Mouse (Mus musculus) frontal cortex, postnatal 25 days (tissue): ENCODE results near the gene Btbd18.
"Not testable (repeated sequence)": the region's sequence is repeated elsewhere in the genome, so short reads cannot be mapped to it uniquely, and the experiment has no call there.

Experiments used
- DNase-seq, 2 experiments: peaks; one replicate each; pipeline ENCODE4 v3.0.0; 2022; ENCODE audit warnings: low spot score in 2 of 2

Btbd18 gene

GRCm38 (mm10) chr2:84647051-84647568 lies 11.8 kb upstream of the Btbd18 start:
- no peak for DNase-seq

DNA sequence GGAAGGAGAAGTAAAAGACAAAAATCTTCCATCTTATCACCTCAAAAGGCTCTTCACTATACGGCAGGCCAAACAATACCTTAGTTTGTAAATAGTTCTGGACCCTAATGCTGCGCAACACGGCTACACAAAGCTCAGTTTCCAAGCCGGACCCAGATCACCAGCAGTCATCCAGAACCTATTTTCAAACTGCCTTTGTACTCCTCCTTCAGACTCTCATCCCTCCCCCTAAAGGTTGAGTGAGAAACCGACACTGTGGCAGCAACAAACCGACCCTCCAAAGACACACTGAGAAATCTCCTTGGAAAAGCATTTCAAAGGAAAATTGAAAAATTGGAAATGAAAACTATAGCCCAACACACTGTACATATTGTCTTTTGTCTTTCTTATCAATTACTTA lies 10.5 kb upstream of the Btbd18 start:
- no peak for DNase-seq

DNA sequence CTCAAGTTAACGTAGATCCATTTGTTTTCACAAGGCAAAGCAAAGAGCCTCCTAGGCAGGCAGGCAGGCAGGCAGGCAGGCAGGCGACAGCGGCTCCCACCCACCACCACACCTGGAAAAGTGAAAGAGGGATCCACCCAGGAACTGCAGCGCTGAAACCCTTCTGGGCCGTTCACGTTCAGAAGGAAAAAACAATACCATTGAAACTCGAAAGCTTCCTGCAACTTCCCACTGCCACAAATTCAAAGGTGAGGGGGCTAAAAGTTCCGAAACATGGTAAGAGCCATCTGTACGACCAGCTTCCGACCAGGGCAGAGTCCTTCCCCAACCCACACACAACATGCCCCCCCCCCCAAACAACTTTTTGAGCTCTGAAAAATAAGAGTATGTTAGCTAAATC lies 9.2 kb upstream of the Btbd18 start:
- DNase-seq: no peak

DNA sequence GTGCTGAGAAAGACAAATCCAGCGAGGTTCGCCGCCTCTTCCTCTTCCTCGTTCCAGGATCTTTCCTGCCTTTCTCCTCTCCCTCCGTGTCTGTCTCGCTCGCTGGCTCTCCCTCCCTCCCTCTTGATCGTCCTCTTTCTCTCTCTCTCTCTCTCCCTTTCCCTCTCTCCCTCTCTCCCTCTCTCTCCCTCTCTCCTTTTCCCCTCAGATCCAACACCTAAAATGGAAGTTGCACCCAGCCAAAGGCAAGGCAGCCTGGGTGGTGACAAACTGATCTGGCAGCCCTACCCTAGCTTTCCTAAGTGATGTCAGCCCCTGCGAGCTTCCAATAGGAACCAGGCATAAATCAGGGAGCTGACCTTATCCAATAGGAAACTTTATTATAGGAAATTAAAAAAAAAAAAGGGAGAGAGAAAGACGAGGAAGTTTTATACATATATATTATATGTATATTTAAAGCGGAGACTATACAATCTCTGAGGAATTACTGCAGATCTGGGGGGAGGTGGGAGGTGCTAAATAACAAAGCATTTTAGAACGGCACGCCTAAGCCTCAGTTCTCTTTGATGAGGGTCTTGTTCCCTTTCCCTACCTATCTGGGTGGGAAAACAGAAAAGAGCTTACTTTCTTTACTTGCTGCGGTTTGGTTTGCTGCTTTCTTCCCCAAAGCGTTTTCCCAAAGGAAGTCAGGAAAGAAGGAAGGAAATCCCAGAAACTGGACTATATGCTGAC lies 8.2 kb upstream of the Btbd18 start, which contains the start of gene Ctnnd1:
Gene Ctnnd1 (minus strand): TSS at position 302 of the 732 bp plus-strand sequence.
- peak; percentile 61 to 78 for DNase-seq

DNA sequence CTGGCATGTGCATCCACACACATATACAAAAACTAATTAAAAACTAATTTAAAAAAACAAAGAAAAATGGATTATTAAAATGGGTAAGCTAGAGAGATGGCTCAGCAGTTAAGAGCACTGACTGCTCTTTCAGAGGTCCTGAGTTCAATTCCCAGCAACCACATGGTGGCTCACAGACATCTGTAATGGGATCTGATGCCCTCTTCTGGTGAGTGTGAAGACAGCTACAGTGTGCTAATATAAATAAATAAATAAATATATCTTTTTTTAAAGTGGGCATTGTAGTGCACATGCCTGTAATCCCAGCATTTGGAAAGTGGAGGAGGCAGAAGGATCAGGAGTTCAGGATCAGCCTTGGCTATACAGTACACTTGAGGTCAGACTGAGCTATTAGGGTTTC lies 5.5 kb upstream of the Btbd18 start:
- DNase-seq: no peak

DNA sequence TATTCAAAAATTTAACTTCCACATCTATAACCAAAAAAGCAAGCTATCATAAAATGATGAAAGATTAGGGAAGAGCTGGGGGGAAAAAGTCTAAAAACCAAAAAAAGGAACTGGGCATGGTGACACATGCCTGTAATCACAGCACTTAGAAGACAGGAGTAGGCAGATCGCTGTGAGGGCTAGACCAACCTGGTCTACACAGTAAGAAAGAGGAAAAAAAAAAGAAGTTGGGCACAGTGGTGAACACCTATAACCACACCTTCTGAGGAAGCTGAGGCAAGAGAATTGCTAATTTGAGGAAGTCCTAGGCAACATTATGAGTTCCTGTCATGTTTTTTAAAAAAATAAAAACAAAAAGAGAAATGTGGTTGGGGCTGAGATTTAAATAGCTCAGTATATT lies 3.0 kb upstream of the Btbd18 start:
- DNase-seq: no peak

GRCm38 (mm10) chr2:84660253-84660652 lies 1.4 kb downstream of the Btbd18 start:
- no peak for DNase-seq

DNA sequence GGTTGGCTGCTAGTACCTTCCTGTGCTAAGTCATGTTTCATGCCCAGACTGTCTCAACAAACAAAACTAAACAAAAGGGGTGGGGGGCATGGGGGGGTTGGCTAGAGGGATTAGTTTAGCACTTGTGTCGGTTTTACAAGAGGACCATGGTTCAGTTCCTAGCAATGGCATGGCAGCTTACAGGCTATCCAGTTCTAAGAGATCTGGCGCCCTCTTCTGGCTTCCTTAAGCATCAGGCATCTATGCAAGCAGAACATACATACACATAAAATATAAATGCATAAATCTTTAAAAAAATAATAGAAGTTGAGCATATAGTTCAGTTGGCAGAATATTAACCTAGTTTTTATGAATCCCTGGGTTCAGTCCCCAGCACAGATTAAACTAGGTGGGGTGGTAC lies 4.0 kb downstream of the Btbd18 start:
- no peak for DNase-seq

DNA sequence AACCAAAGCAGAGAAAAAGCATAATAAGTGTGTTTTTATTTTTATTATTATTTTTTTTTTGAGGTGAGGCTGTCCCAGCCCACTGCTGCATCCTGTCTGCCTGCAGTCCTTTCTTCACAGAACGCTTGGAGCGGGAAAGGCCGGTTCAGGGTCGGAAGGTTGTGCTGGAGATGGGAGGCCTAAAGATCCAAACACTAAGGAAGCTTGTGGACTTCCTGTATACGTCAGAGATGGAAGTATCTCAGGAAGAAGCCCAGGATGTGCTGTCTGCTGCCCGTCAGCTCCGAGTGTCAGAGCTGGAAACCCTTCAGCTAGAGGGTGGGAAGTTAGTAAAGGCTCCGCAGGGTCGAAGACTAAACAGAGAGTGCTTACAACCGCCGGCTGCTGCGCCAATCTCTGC lies 7.2 kb downstream of the Btbd18 start:
- DNase-seq: no peak

- DNase-seq: peak in 1 of 2 experiments; percentile 24
These were observed 11.1 kb downstream of the Btbd18 start for GRCm38 (mm10) chr2:84669828-84670568.

DNA sequence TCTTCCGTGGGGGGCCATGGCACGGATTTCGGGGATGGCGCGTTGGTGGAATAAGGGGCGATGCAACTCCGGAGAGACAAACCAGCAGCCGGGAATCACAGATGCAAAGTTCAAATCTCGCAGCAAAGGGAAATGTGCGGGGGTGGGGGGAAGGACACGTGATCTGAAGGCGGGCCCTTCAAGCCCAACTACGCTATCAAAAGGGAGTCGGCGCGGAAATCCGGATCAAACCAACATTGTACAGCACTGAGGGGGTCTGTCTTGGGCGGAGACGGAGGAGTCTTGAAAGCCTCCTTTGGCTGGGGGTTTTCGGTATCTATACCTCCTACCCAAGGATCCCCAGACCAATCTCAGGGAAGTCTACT lies 11.7 kb downstream of the Btbd18 start, which contains the start of gene Selenoh:
Gene Selenoh (minus strand): TSS at position 202 of the 365 bp plus-strand sequence.
- peak; percentile 68 to 83 for DNase-seq

GRCm38 (mm10) chr2:84671535-84671934 lies 12.7 kb downstream of the Btbd18 start:
- not testable (repeated sequence) for DNase-seq

DNA sequence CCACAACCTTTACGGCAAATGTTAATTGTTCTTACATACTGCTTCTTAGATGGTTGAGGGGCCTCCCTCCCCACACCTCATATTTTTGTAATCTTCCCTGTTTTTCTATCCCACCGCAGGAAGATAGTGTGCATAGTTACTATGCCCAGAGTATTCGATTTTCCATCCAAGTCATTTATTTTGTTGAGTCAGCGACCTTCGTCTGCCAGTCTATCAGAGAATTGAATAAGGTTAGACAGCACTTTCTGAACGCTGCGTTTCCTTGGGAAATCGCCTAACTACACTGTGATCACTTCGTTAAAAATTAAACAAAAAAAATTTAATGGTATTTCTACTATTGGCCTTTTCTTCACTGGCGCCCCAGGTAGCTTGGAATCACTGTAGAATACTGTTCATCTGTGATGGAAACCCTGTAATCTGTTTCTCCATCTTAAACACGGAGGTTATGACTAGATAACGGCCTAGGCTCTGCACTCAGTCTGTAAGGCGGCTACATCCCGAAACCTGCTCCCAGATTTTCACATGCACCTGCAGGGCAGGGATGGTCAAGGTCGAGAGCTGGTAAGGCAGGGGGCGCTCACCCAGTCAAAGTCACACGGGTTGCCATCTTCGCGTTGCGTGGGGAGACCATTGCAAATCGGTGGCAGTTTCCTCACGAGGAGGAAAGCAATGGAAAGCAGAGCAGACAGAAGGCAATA lies 18.5 kb downstream of the Btbd18 start:
- DNase-seq: no peak

DNA sequence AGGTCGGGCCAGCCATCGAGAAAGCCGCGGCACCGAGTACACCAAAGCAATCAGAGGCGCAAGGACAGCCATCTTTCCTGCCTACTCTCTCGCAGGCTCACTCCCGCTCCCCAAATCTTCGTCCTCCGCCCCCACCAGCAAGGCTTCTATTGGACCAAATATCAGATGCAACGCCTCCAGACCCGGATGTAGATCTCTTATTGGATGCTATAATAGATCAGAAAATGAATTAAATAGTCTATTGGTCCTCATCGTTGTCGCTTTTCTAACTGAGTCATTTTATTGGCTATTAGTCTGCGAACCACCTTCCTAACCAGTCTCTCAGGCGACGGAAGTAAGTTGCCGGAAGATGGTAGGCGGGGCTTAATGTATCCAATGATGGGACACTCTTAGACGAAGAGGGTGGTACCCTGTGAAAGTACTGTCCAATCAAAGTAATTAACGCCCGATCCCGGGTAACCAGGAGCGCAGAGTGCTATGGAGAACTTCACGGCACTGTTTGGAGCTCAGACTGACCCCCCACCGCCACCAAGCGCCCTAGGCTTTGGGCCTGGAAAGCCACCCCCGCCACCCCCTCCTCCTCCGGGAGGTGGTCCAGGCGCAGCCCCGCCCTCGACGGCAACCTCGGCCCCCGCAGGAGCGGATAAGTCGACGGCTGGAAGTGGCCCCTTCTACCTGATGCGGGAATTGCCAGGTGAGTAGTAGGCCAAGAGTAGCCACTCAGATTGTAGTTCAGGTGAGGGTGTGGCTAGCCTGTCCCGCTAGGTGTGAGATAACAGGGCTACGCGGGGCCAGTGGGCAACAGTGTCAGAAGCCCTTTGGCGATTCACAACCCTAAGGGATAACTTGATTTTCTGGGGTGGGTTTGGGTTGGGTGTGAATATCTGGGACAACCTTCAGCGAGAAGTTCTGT lies 19.3 kb downstream of the Btbd18 start, which contains the start of the genes Gm28635 and Med19:
Gene Gm28635 (minus strand): TSS at position 74 of the 913 bp plus-strand sequence.
Gene Med19 (plus strand): TSS at position 435 of the 913 bp plus-strand sequence.
- DNase-seq: peak; percentile 72 to 88

GRCm38 (mm10) chr2:84679016-84679415 lies 20.1 kb downstream of the Btbd18 start, which contains the start of gene Tmx2:
TSS of gene Tmx2 (minus strand) at chr2:84679140.
- DNase-seq: no peak

GRCm38 (mm10) chr2:84682605-84683183 lies 23.8 kb downstream of the Btbd18 start:
- DNase-seq: no peak

GRCm38 (mm10) chr2:84688080-84688844 lies 29.4 kb downstream of the Btbd18 start:
- DNase-seq: no peak

DNA sequence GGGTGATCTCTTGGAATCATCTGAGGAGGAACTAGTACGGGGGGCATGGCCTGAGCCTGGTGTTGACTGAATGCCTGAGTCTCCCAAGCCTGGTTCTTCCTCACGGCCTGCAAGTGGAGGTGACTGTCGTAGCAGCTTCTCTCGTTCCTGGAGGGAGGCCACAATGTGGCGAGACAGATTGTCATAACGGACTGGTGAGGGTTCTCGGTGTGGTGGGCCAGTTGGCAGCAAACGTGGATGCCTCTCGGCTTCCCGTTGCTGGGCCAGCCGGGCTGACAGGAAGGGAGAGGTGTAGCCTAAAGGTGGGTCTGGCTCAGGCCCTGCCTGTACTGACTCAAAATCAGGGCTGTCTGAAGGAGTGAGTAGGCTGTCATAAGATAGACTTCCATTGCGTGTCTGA lies 31.2 kb downstream of the Btbd18 start:
- no peak for DNase-seq

DNA sequence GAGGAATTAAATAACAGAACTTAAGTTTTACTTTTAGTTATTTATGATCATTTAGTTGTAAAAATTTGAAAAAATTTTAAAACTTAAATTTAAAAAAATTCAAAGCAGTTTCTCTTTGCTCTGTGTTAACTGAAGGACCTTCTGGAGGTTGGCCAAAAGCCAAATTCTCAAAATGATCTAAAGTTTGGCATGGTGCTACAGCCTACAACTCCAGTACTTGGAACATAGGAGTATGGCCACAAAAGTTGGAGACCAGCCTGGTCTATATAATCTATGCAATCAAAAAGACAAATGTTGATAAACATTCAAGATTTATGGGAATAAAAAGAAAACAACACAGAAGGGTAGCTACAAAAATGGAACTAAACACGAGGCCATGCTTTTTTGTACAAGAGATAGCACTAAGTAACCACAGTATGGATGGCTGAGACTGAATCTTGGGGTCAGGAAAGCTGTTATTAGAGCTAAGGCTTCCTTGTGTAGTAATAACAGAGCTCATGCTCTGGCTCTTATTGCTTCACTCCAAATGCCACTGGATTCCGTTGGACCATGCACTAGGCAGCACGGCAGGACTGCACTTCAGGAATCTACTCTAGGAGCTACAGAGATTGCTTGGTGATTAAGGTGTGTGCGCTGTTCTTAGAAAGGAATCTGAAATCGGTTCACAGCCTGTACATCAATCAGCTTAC lies 36.3 kb downstream of the Btbd18 start:
- no peak for DNase-seq
